Mouse (Mus musculus): ENCODE results near the gene Ranbp6. TPM values are rescaled to one million over a fixed set of nuclear protein-coding genes. Genes with fewer than 3 reads are reported as not detected.

Gene Ranbp6
- total RNA-seq, 1 experiment from 2014 or later: 15.5 TPM

GRCm38 (mm10) chr19:29805917-29806785 is 6.6 kb downstream of the Ranbp6 start, which contains the start of gene 9930021J03Rik:
Gene 9930021J03Rik (minus strand): TSS chr19:29805989.
- DNase-seq: peak; percentile 99

GRCm38 (mm10) chr19:29805101-29805916 is 7.5 kb downstream of the Ranbp6 start:
- peak; percentile 82 for DNase-seq

- DNase-seq: no peak
These were observed 8.8 kb downstream of the Ranbp6 start for GRCm38 (mm10) chr19:29803946-29804345.

GRCm38 (mm10) chr19:29797371-29797770 is 15.4 kb downstream of the Ranbp6 start:
- no peak for DNase-seq

DNA sequence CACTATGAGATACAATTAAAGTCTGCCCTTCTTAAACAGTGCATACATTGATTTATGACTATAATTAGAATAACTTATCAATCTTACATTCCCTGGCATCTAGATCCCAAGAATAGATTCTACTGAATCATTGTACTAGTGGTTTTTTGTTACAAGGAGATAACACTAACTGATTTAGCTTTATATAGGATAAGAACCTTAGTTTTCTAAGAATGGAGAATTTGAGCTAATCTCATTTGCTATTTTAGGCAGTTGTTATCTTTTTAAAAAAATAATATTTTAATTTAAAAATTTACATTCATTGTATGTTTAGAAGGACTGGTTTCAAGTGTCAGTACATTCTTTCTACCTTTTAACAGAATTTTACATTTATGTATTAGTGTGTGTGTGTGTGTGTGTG is 24.8 kb downstream of the Ranbp6 start:
- no peak for DNase-seq

DNA sequence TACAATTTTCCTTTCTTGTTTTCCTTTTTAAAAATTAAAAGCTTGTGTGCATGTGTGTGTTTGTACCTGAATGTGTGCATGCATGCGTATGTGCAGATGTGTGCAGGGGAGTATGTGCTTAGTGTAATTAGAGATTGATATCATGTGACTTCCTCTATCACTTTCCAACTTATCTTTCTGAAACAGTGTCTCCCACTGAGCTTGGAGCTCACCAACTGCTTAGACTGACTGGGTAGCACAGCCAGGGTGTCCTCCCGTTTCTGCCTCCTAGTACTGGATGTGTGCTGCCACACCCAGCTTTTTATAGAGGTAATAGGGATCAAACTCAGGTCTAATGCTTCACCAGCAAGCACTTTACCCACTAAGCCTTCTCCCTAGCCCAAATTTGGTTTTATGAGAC is 29.9 kb downstream of the Ranbp6 start:
- DNase-seq: no peak

Other genes with a start within 250 kb of the Ranbp6 start
- 51.7 and 55.0 TPM in 2 replicates for gene Ermp1, start 164.6 kb downstream of the Ranbp6 start, total RNA-seq (2021)
- gene Mlana, start 115.2 kb downstream of the Ranbp6 start, total RNA-seq (2021): not detected in 2 replicates
- 18.6 and 19.0 TPM in 2 replicates for gene 9930021J03Rik, start 7.0 kb downstream of the Ranbp6 start, total RNA-seq (2021)
- 9.0 and 12.9 TPM in 2 replicates for gene Il33, start 112.1 kb upstream of the Ranbp6 start, total RNA-seq (2021)
- gene Trpd52l3, start 190.8 kb upstream of the Ranbp6 start, total RNA-seq (2021): not detected in 2 replicates
- 48.1 and 56.1 TPM in 2 replicates for gene Uhrf2, start 217.5 kb upstream of the Ranbp6 start, total RNA-seq (2021)

All from adrenal gland, postnatal 25 days (tissue).